9 mouse cellular contexts compared by ENCODE assay signal in genomic region chr5:138222111-138222510, GRCm38 (mm10). TPM values are rescaled to one million over a fixed set of nuclear protein-coding genes. Genes with fewer than 3 reads are reported as not detected.
A peak's percentile ranks its signal among the peaks of the same experiment; 100 is the strongest.
DNase-seq lines count a peak whose midpoint lies in the region; ATAC-seq lines count a peak whose summit lies in the region.
"Had no signal": no experiment of that assay in that cellular context is flagged by ENCODE, and none has a peak within 500 bp of the region (broad histone marks: within the 10 kb centered on the region; RNA-seq: fewer than 3 reads in every experiment).

No protein-coding gene starts in this region.

- no peaks in the 10 kb centered on the region for H3K4me1 ChIP-seq in liver, embryonic 13.5 days (replicated peaks)
- H3K4me1 ChIP-seq: hindbrain, embryonic 15.5 days had no signal

- no peaks in the 10 kb centered on the region for H3K36me3 ChIP-seq in liver, embryonic 13.5 days
- H3K36me3 ChIP-seq: hindbrain, embryonic 15.5 days had no signal

- 0 out of 2 replicates have a peak, but pooled peaks have one; percentile 36 for ATAC-seq in liver, embryonic 13.5 days (ENCODE audit: low read depth)

- WGBS in liver, embryonic 13.5 days (ENCODE audit: insufficient replicate concordance), result 21% methylated on average over 4 of the region's 4 CpGs

- no peak overlapping the region for H3K4me2 ChIP-seq in liver, embryonic 13.5 days
- H3K4me2 ChIP-seq: hindbrain, embryonic 15.5 days had no signal

- H3K9ac ChIP-seq in liver, embryonic 13.5 days, result no peak overlapping the region
- H3K9ac ChIP-seq: hindbrain, embryonic 15.5 days had no signal

- H3K27ac ChIP-seq in liver, embryonic 13.5 days, result no peak overlapping the region
- H3K27ac ChIP-seq: hindbrain, embryonic 15.5 days had no signal

- peak; percentile 91 for DNase-seq in 416B (ENCODE audit: low read depth)
- peak; percentile 48 for DNase-seq in Muller cell, postnatal 12 days (ENCODE audit: inconsistent ontology term)
- DNase-seq in cerebellum, postnatal 10 days, result peak; percentile 91 to 94
- peak; percentile 40 for DNase-seq in gastrocnemius, postnatal 25 days
- DNase-seq in kidney, postnatal 10 days, result peak; percentile 96
- peak; percentile 51 for DNase-seq in liver, embryonic 13.5 days
- DNase-seq in retina, postnatal 1 day, result peak; percentile 70
- peak; percentile 95 for DNase-seq in thymus, postnatal 4 days

- H3K9me3 ChIP-seq in liver, embryonic 13.5 days (replicated peaks), result 0 out of 2 replicates have a peak, but pooled peaks cover 4% of the 10 kb centered on the region
- H3K9me3 ChIP-seq: hindbrain, embryonic 15.5 days had no signal

- no peaks in the 10 kb centered on the region for H3K27me3 ChIP-seq in liver, embryonic 13.5 days
- H3K27me3 ChIP-seq: hindbrain, embryonic 15.5 days had no signal

- H3K4me3 ChIP-seq in liver, embryonic 13.5 days (replicated peaks), result no peak overlapping the region
- H3K4me3 ChIP-seq: hindbrain, embryonic 15.5 days had no signal

RNA-seq across cellular contexts. Expression of gene Nxpe5, which starts 3.6 kb away (rescaled TPM):
- under 1 TPM; 0.40 to 0.54 TPM for total RNA-seq in gastrocnemius, postnatal 25 days (2021)
- 0.07 and 0.08 TPM in 2 replicates for polyA plus RNA-seq in liver, embryonic 13.5 days (2015; fragmentation: Nextera tagmentation; extraction: Ambion mirVana)
- polyA plus RNA-seq: hindbrain, embryonic 15.5 days had no signal

RNA-seq across cellular contexts. Expression of gene Mblac1, which starts 28.0 kb away (rescaled TPM):
- total RNA-seq in gastrocnemius, postnatal 25 days (2021), result 1 to 10 TPM; 1.6 to 2.1 TPM
- 3.7 and 4.1 TPM in 2 replicates for polyA plus RNA-seq in liver, embryonic 13.5 days (2015; fragmentation: Nextera tagmentation; extraction: Ambion mirVana)

RNA-seq across cellular contexts. Expression of gene Lamtor4, which starts 33.2 kb away (rescaled TPM):
- 10 to 100 TPM; 48.3 to 50.8 TPM for total RNA-seq in gastrocnemius, postnatal 25 days (2021)
- polyA plus RNA-seq in liver, embryonic 13.5 days (2015; fragmentation: Nextera tagmentation; extraction: Ambion mirVana), result 32.0 and 33.7 TPM in 2 replicates

RNA-seq across cellular contexts. Expression of gene Cnpy4, which starts 34.8 kb away (rescaled TPM):
- 1 to 10 TPM; 3.5 to 5.8 TPM for total RNA-seq in gastrocnemius, postnatal 25 days (2021)
- polyA plus RNA-seq in liver, embryonic 13.5 days (2015; fragmentation: Nextera tagmentation; extraction: Ambion mirVana), result 17.6 and 18.4 TPM in 2 replicates

RNA-seq across cellular contexts. Expression of gene Taf6, which starts 34.9 kb away (rescaled TPM):
- total RNA-seq in gastrocnemius, postnatal 25 days (2021), result 10 to 100 TPM; 27.0 to 29.6 TPM
- polyA plus RNA-seq in liver, embryonic 13.5 days (2015; fragmentation: Nextera tagmentation; extraction: Ambion mirVana), result 39.1 and 50.9 TPM in 2 replicates

Comparison
In these comparisons a context has a peak if more than half of its experiments do, and no peak if none do; other contexts are left out.
1. DNase-seq: peak in every context shown above with its lines; median percentile 96 in kidney, postnatal 10 days; 95 in thymus, postnatal 4 days; 92 in cerebellum, postnatal 10 days; 91 in 416B; 70 in retina, postnatal 1 day; 51 in liver, embryonic 13.5 days; 48 in Muller cell, postnatal 12 days; 40 in gastrocnemius, postnatal 25 days.